Mouse (Mus musculus) C2C12 (cell line): ENCODE measurements around the gene Atxn7l1.

Source experiments
- CTCF ChIP-seq: IDR thresholded peaks from one replicate; pipeline ENCODE4 v1.5.1; 2011; ENCODE audit not compliant: control insufficient read depth, insufficient read depth, insufficient read length
- MYOG ChIP-seq: IDR thresholded peaks from one replicate; pipeline ENCODE4 v1.6.1; 2011; ENCODE audit not compliant: control insufficient read depth, insufficient read length; ENCODE audit errors: extremely low read depth
- USF1 ChIP-seq: IDR thresholded peaks from one replicate; pipeline ENCODE4 v1.6.1; 2011; ENCODE audit warnings: low read depth, mild to moderate bottlenecking, control low read depth, moderate library complexity

GRCm38 (mm10) chr12:33166712-33167111, 19.2 kb downstream of the Atxn7l1 start:
- TF ChIP-seq CTCF: no peak
- TF ChIP-seq USF1: no peak
- TF ChIP-seq MYOG: no peak
